Mouse (Mus musculus) gonadal fat pad, adult 2 months (tissue): ENCODE data around the gene Ace. TPM values are rescaled to one million over a fixed set of nuclear protein-coding genes. Genes with fewer than 3 reads are reported as not detected.

ENCODE experiments used
- DNase-seq: peaks from one replicate; pipeline ENCODE4 v3.0.0-alpha.2; 2012; ENCODE audit warnings: low read depth
- polyA plus RNA-seq: library from polyadenylated mRNA; depleted of rRNA; stranded (reverse); fragments of >200 nt; gene quantifications from 2 replicates; pipeline ENCODE4 v1.2.3, GENCODE M21; 2012

Ace gene
- polyA plus RNA-seq, 1 experiment: 267 TPM

DNA sequence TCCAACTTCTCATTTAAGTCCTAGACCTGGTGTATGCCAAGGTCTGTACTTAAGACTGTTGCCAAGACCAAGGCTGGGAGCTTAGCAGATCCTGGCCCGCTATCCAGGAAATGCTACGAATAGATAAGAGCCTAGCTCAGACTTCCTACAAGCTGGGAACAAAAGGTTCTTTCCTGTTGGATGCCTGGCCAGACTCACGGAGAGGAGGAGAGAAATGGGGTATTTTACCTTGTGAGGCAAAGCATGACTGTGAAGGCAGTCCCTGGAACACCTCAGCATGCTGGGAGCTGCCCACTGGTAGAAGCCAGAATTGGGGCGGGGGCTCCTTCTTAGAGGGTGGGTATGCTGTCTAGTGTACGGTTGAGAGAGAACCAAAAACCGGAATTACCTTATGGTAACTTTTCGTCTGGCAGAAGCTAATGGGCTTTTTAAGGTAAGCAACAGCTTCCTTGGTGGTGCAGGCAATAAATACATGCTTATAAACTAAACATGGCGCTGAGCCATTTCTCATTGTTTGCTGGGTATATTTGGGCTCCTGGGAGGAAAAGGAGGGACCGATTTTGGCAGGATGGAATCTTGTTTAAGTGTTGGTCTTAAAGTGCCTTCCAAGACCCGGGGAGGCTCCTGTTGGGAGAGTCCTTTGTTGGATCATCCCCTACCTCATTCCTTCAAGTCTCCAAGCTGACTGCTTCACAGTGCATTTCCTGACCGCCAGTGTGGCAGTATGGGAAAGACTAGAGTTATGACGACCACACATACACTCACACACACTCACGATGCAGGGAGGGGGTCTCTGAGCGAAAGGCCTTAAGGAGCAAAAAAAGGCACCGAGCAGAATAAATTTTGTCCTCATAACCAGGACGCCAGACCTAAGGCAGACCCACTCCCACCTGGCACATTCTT is 22.7 kb upstream of the Ace start:
- peak; percentile 72 for DNase-seq

DNA sequence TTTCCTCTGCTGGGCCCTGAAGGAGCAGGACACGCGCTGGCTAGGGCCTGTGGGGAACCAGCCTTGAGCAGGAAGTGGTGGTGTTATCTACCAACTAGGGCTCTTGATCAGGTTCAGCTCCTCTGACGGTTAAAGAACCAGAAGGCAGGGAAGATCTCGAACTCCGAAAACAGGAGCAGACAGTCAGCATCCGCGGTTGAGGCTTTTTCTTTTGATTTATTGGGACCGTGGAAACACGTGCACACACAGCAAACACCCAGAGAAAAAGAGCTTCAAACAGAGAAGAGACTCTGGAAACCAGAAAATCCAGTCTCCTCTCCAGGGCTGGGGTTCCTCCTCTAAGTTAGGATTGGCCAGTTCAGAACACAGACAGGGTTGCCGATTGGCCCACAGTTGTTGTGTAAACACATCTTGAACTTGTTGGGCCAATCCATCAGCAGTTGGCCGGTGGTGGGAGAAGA is 21.0 kb upstream of the Ace start:
- peak; percentile 66 for DNase-seq

DNA sequence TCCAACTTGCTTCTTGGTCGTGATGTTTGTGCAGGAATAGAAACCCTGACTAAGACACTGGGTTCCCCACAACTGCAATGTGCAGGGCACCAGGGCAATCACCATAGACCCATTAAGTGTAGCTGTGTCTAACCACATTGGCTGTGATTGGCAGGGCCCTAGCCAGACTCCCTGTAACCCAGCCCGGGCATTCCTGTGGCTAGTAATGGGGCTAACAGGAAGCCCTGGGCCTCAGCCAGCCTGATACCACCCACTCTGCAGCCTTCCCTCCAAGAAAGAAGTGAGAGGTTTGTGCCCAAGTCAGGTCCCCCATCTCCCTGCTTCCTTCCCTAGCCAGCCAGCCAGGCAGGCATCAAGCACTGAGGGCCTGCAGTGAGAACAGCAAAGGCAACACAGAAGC is 19.5 kb upstream of the Ace start:
- no peak for DNase-seq

DNA sequence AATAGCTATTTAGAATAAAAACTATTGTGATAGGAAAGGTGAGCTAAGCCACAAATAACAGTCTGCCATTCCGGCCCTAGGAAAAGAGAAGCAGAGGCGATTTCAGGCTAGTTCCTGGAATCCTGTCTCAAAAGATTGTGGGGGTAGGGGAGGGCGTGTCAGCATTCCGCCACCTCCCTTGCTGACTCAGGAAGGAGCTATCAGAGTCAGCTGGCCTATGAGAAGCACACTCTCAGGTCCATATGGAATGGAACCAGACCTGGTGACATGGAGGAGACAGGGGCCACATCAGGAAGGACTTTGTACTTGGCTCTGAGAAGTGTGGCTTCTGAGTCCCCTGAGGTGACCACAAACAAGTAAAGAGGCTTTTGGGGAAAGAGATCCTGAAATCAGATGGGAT is 17.2 kb upstream of the Ace start:
- no peak for DNase-seq

DNA sequence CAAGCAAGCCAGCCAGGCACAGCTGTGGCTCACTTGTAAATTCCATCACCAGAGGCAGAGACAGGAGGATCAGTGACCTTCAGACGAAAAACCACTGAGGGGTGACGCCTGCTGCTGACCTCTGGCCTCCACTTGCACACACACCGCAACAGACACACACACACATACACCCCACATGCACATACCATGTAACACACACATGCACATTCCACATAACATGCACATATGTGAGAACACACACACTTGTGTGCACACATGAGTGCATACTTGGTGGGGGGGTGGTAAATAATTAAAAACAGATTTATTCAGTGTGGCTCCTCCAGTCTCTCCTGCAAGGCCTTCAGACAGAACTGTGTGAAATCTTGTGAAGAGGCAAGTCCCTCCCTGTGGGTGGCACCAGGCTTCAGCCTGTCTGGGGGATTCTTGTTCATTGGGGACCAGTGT is 16.1 kb upstream of the Ace start:
- DNase-seq: no peak

DNA sequence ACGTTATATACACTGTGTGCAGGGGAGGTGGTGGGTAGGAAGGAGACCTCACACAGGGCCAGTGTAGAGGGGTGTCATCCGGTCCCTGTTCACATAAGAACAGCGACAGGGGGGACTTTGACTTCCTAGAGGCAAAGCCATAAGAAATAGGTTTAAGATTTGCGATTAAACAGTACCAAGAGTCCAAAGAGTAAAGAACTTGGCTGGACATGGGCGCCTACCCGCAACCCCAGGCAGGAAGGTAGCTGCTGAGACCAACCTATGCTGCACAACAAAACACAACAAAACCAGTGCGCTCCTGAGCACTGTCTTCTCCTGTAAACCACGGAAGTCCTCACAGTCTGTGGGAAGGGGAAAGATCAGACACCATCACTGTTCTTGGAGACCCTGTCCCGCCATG is 15.6 kb upstream of the Ace start:
- DNase-seq: no peak

DNA sequence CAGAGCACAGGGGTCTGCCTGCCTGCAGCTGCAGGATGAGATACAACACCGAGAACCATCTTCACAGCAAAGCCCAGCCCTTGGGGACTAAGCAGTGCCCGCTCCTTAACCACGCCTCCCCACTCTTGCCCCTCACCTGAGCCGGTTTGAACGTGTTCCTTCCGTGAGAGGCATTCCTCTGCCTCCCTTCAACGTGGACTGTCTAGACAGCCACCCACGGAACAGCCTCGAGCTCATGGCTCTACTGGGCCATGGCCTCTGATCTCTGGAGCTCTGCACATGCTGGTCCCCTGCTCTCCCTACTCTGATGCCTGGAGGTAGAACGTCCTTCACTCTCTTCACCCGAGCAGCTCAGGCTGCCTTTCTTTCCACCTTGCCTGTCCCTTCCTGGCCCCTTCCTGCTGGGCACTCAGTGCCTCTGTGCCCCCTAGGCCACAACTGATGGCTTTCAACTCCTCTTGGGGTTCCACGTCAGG is 14.8 kb upstream of the Ace start, which contains the start of gene Cyb561:
Cyb561 (minus strand) TSS at position 426 of the 476 bp plus-strand sequence.
- no peak for DNase-seq

DNA sequence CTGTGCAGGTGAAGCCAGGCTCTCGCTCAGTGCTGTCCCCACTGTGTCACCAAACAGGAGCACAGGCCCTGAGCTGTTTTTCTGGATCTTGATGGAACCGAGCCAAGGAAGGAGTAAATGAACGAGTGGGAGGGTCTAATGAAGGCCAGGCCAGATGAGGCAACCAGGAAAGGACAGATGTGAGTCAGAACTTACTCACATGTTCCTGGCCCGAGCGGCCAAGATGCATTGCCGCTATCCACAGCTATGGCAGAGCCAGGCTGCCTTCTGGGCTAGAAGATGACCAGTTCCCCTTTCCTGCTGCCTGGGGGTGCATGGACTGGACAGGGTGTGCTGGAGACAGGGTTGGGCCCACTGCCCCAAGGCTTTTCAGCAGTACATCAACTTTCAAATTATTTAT is 14.3 kb upstream of the Ace start:
- peak; percentile 85 for DNase-seq

DNA sequence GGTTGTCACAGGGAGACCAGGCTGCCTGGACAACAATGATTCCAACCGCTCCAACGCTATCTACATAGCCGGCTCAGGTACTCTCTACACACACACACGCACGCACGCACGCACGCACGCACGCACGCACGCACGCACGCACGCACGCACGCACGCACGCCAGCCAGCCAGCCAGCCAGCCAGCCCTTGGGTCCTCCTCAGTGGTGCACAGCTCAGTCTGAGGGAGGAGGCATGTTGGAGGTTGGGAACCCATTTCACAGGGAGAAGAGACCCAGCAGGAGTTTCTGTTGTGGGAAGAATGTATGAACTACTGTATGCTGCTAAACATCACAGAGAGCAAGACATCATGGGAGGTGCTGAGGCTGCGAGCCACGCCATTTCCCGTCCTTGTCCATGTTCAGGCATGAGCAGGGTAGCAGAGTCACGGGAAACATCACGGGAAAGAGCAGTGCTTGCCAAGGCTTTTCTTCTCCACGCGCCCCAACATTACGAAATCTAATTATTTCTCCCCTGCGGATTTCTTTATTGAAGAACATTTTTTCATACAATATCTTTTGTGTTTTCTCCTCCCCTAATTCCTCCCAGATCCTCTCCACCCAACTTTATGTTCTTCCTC is 11.8 kb upstream of the Ace start:
- DNase-seq: no peak

DNA sequence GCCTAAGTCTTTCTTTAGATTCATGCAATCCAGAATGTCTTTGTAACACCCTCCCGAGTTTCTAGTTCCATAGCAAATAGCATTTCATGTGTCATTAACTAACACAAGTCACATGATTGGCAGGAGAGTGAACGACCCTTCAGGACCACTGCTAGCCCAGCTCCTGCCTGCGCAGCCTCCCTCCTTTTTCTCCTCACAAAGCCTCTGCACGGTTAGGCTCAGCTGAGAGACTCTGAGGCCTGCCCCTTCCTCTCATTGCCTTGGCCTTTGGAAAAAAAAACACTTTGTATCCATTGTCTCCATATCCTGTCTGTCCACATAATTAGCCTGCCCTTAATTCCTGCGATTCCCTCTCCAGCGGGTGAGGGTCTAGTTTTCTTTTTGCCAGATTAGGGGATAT is 10.2 kb upstream of the Ace start:
- no peak for DNase-seq

DNA sequence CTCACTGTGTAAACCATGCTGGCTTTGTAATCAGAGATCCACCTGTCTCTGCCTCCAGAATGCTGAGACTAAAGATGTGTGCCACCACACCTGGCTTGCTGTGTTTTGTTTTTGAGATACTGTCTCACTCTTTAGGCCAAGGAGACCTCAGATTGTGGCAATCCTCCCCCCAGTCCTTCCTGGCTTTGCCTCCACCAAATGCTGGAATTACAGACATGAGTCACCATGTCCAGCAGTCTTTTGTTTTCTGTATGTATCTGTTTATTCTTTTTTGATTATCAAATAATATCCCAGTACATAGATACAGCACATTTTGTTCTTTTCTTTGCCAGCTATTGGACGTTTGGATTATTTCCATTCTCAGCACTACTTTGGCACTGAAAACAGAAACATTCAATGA is 9.2 kb upstream of the Ace start:
- DNase-seq: no peak

DNA sequence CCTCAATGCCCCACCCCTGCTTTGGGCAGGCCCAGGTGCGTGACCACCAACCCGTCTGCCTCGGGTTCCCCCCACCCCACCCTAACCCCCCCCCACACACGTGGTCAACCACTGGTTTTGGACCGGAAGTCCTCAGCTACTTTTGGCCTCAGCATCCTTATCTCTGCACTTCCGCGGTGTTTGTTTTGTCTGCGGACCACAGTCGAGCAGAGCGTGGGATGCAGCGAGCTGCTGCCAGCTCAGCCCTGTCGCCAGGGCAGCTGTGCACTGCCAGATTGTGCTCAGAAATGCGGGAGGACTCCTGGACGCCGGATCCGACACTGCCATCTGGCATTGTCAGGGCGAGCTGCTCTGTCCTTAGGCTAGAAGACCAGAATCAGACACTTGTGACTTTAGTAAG is 8.4 kb upstream of the Ace start:
- DNase-seq: no peak

DNA sequence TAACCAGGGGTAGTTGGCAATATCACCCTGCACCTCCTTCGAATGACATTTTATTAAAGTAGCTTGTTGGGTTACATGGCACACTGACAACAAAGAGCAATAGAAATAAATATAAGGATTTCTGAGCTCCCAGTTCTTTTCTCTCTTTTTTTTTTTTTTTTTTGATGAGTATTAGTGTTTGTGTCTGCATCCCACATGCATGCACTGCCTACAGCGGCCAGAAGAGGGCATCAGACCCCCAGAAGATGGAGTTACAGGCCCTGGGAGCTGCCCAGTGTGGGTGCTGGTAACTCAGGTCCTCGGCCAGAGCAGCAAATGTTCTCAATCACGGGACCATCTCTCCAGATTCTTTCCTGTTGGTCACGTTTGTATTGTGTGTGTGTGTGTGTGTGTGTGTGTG is 3.1 kb upstream of the Ace start:
- DNase-seq: no peak

DNA sequence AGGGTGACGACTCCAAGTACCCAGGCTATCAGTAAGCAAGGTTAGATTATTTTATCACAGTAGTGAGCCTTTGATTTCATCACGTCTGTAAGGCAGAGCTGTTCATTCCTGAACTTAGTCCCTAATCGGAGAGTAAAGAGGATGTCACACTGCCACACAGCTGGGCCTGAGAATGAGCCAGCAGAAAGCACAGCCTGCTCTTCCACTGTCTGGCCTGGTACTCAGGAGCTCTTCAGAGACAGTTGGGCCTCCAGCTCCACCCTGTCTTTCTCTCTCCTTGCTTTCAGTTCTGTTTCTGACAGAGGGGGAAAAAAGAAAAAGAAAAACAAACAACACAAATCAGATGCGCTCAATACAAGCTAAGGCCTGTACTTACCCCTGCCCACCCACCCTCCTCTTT is 1.5 kb upstream of the Ace start:
- DNase-seq: no peak

DNA sequence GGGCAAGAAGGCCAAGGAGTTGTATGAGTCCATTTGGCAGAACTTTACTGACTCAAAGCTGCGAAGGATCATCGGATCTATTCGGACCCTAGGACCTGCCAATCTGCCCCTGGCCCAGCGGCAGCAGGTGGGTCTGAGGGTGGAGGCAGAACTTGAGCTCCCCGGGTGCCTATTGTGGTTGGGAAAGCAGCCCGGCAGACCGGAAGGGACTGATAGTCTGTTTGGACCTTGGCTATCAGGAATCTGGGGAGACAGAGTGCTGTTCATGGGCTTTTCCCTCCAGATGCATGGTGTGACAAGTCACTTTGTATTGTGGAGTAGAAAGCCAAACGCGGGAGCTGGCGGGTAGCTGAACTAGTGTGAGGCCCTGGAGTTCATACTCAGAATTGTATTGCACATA is 1.2 kb downstream of the Ace start:
- no peak for DNase-seq

DNA sequence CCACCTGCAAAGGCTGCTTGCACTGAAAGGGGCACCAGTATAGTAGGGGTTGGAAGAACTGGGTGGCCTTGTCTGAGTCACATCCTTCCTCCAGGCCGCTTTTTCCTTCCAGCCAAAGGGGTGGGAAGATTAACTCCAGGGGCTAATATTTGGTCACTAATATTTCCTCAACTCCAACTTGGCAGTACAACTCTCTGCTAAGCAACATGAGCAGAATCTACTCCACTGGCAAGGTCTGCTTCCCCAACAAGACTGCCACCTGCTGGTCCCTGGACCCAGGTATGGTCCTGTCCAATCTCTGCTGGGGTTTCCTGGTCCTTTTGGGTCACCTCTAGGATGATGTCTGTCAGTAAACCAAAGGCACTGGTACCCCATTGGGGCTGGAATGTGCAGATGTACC is 1.8 kb downstream of the Ace start:
- no peak for DNase-seq

DNA sequence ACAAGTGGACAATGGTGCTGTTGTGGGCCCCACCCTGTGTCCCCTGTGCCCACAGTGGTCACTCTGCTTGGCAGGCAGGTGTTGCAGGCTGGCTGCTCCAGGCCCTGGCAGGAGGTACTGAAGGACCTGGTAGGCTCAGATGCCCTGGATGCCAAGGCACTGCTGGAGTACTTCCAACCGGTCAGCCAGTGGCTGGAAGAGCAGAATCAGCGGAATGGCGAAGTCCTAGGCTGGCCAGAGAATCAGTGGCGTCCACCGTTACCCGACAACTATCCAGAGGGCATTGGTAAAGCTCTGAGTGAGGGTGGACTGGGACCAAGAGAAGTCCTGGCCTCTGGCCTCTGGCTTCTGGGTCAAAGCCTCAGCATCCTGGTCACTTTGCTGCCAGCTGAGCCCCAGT is 6.8 kb downstream of the Ace start:
- no peak for DNase-seq

DNA sequence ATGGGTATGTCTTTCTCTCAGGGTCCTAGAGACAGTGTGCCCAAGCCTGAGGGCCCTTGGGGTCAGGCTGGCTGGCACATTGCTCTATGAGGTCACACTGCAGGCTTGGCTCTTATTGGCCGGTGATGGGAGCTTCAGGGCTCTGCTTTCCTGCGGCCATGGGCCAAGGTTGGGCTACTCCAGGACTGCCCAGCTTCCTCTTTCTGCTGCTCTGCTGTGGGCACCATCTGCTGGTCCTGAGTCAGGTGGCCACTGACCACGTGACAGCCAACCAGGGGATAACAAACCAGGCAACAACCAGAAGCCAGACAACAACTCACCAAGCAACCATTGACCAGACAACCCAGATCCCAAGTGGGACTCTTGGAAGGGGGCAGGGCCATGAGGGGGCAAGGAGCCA is 7.3 kb downstream of the Ace start:
- DNase-seq: no peak

DNA sequence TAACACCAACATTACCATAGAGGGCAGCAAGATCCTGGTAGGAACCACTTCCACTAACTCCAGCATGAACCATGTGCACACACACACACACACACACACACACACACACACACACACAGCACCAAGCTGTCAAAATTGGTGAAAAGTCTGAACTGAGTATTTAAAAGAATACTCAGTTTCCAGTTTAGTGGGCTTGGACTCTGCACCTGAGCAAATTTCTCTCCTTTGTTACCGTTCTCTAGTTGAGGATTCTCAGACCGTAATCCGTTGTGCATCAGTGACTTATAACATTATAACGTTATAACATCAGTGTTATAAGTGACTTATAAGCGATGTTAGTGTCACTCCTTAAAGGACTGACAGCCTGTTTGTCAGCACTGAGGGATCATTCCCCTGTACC is 7.9 kb downstream of the Ace start:
- no peak for DNase-seq

DNA sequence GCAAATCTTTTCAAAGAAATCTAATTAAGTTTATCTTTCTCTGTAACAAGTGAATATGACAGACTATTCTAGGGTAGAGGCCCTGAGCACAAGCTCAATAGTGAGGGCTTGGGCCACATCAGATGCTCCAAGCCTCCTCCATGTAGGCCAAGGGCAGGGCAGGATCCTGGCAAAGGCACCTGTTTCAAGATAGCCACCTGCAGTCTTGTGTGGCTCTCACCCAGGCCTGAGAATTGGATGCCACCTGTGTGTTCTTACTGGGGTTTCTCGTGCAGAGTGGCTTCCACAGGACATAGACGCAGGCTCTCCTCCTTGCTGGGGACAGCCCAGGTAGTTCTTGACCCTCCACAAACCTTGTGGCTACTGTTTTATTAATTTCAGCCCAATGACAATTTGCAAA is 10.5 kb downstream of the Ace start:
- no peak for DNase-seq

DNA sequence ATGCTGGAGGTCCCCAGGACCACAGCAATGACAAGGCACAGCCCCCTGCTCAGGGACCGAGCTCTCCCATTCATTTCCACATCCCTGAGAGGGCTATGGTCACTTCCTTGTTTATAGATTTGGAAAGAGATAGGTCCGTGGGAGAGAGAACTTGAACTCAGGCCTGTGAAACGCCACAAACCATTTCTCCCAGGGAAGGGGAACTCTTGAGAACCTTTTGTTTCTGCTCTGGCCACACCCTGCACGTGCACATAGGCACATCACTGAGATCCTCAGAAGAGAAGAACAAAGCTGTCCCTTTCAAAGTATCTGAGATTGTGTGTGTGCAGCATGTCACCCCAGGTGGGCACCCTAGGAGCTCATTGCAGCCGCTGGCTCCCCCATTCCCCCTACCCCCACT is 10.9 kb downstream of the Ace start:
- no peak for DNase-seq

DNA sequence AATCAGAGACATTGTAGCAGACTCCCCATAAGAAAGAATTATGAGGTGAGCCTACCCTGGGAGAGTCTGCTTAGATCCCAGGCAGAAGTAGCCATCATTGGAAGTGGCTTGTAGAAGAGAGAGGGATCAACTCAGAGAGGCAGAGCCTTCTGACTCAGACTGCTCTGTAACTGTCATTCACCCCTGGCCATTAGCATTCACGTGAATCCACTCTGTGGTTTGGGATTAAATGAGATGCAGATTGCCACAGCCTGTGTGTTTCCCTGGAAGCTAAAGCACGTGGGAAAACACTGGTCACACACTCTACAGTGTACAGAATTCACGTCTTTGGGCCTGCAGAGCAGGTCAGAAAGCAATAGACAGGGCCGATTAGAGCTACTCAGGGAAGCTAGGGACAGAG is 16.7 kb downstream of the Ace start:
- no peak for DNase-seq

DNA sequence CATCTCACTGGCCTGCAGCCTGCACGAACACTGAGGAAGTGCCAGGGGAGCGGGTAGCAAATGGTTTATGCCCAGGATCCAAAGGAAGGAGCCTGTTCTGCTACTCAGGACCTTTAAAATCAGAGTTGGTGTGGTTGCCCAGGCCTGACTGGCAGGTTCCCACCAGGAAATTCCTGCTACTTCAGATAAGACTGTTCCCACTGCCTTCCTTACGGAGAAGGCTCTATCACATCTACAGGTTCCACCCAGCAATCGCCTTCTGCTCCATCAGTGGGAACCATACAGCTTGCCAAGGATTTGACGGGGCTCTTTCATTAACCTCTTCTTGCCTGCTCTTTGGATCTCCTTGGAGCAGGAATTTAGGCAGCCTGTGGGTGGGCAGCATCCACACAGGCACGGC is 19.7 kb downstream of the Ace start:
- no peak for DNase-seq
